Mouse (Mus musculus) CD4-positive, CD25-positive, alpha-beta regulatory T cell, adult 9 weeks (primary cell): Measurements from ENCODE around the gene Rabl2. TPM values are rescaled to one million over a fixed set of nuclear protein-coding genes. Genes with fewer than 3 reads are reported as not detected.

Source experiments
- polyA plus RNA-seq: library from polyadenylated mRNA; unstranded; fragments of 100-300 nt; shearing (Covaris generic); gene quantifications from one replicate; pipeline ENCODE4 v1.2.1, GENCODE M21; 2017

The Rabl2 gene
- 1.5 TPM for polyA plus RNA-seq

GRCm38 (mm10) chr15:89591723-89592455 is at the start of gene Rabl2:
Gene Rabl2 (minus strand): TSS chr15:89591923.

DNA sequence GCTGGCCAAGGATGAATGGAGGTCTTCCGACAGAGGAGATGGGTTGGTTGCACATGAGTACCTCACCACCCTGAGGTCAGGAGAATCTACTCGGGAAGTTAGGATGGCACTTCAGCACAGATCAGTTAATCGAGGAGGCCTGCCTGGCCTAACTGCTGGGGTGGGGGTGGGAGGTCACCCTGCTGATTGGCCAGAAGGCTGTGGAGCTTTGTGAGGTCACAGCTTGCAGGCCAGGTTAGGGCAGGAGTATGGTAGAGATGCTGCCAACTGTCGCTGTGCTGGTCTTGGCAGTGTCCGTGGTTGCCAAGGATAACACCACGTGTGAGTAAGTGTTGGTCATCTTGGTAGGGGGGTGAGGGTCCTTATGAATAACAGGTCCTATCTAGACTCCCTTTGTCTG is 23.6 kb downstream of the Rabl2 start, which contains the start of gene Acr:
Gene Acr, plus strand, starts transcription at position 213 of the 400 bp plus-strand sequence.

Other genes starting within 250 kb of the Rabl2 start
- 75.3 TPM for gene Lmf2, start 236.3 kb downstream of the Rabl2 start, polyA plus RNA-seq
- 203 TPM for gene Ncaph2, start 236.2 kb downstream of the Rabl2 start, polyA plus RNA-seq
- gene Sco2, start 218.1 kb downstream of the Rabl2 start, polyA plus RNA-seq: 6.0 TPM
- gene Tymp, start 214.9 kb downstream of the Rabl2 start, polyA plus RNA-seq: 0.57 TPM
- gene Odf3b, start 212.6 kb downstream of the Rabl2 start, polyA plus RNA-seq: 0.92 TPM
- gene Klhdc7b, start 207.0 kb downstream of the Rabl2 start, polyA plus RNA-seq: 0.25 TPM
- not detected for gene Syce3, start 181.4 kb downstream of the Rabl2 start, polyA plus RNA-seq
- 0.32 TPM for gene Cpt1b, start 166.1 kb downstream of the Rabl2 start, polyA plus RNA-seq
- 8.6 TPM for gene C730034F03Rik, start 162.3 kb downstream of the Rabl2 start, polyA plus RNA-seq
- not detected for gene Gm44502, start 162.2 kb downstream of the Rabl2 start, polyA plus RNA-seq
- gene Chkb, start 162.0 kb downstream of the Rabl2 start, polyA plus RNA-seq: 104 TPM
- 0.10 TPM for gene Mapk8ip2, start 138.0 kb downstream of the Rabl2 start, polyA plus RNA-seq
- gene Arsa, start 114.5 kb downstream of the Rabl2 start, polyA plus RNA-seq: 27.1 TPM
- gene Shank3, start 92.3 kb downstream of the Rabl2 start, polyA plus RNA-seq: not detected
- not detected for gene Acr, start 23.6 kb downstream of the Rabl2 start, polyA plus RNA-seq
- gene Syt10, start 249.9 kb upstream of the Rabl2 start, polyA plus RNA-seq: not detected